Mouse (Mus musculus) retina, postnatal 7 days (tissue): Measurements from ENCODE around the gene Degs1.
"Not testable (repeated sequence)": the region's sequence is repeated elsewhere in the genome, so short reads cannot be mapped to it uniquely, and the experiment has no call there.

Source experiments
- DNase-seq: peaks from one replicate; pipeline ENCODE4 v3.0.0-alpha.2; 2012; ENCODE audit warnings: low read depth, low spot score

Degs1 gene

DNA sequence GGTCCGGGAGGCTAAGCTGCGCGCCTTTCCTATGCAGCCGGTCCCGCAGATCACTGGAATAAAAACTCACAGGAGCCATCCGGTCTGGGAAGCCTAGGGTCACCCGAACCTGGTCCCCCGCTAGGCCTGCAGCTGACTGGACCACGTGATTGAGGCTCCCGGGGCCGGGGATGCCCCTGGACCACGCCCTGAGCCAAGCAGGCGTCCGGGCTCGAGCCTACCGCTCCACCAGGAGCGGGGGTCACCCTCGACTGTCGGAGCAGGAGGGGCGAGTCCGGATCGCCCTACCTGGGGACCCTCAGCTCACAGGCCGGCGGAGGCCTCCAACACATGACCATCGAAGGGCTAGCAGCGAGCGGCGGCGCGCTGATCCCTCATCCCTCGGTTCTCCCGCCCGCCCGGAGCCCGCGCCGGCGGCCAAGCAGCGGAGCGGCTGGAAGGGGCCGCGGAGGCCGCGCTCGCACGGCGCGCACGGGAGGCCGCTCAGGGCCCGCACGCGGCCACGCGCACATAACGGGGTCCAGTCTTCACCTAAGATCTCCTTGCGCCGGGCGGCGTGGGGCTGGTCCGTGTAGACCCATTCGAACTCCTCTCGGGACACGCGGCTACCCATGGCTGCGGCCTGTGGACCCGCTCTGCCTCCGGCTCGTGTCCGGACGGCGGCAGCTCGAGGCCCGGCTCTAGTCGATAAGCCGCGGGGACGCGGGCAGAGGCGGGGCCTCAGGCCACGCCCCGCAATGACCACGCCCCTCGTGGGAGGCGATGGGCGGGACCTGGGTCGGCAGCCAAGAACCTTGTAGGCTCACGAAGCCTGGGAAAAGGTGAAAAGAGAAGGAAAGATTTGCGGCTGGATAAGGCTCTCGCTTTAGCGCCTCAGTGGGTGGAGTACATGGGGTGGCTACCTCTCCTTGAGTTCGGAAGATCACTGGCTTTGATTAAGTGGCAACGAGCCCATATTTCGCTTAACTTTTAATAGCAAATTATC lies at the start of gene Degs1:
Gene Degs1 (minus strand): TSS at position 714 of the 985 bp plus-strand sequence.
- peak; percentile 76 for DNase-seq

DNA sequence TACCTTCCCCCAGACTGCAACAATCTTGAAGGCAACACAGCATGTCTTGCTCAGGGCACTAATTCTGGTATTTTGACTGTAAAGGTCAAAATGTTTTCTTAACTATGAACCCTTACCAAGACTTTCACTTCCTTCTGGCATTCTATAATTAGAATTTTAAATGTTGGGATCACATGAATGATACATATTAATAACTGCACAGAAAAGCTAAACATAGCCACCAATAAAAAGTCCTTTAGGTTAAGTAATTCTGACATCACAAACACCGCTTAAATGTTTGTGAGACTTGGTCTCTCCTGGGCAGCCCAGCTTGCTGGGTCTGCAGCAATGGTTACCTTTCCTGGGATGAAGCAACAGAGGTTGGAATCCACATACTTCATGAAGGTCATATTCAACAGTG lies 43.3 kb upstream of the Degs1 start:
- no peak for DNase-seq

DNA sequence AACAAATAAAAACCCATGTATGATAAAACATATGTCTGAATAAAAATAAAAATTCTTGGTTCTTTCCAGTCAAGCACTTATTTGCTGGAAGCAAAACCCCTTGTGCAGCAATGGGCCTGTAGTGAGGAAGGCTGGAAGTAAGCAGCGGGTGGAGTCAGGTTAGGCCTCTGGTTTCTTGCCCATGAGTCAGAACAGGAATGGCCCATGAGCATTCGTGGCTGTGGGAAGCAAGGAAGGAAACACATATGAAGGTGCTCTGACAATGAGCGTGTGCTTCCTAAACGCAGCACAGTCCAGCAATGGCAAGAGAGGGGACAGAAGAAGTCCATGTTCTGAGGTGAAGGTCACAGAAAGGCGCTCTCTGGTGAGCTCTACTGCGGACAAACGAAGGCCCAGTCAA lies 41.9 kb upstream of the Degs1 start:
- DNase-seq = no peak

DNA sequence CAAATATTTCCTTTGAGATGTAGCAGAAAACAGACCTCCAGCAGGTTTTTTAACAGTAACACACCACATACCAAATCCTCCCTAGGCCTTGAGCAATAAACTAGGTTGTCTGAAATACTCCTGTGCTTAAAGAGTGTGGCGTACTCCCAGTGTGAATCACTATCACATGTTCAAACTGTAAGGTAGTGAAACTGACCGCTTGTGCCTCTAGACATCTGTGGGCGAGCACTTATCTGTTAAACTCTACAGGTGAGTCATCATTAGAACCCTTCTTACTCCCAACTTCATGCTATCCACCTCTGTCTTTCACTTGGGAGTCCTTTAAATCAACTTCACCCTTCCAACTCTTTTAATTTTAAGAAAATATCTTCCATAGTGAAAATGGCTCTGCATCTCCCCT lies 40.5 kb upstream of the Degs1 start:
- DNase-seq = no peak

DNA sequence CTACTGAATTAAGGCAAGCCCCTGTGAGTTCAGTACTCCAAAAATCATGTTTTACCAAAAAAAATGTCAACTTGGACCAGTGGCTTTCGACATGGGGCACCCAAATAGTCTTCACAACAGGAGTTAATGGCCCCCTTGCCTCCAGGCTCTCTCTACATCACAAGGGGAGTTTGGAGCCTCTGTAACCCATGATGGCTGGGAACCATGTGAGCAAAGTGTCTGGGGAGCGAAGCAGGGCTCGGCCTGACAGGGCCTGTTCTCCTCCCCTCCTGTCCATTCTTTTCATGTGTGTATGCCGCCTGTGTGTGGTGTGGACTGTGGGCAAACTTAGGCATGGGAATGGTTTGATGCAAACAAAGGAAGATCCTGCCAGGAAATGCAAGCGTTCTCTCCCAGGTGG lies 31.6 kb upstream of the Degs1 start:
- DNase-seq = no peak

DNA sequence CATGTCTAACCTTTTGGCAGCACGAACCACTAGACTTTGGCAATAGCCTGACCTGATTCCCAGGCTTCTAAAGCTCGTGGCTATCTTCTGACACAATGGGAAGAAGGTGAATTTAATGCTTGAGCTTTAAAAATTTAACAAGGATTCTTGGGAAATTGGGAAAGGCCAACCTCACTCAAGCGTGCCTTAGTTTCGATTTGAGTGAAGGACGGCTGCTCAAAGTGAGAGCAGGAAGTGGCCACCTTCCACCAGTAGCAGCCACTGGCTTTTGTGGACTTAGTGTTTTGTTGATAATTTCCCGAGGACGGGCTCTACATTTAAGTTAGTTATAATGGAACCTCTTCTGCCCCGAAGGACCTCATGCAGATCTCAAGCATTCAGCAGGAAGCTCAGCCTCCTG lies 30.6 kb upstream of the Degs1 start:
- no peak for DNase-seq

DNA sequence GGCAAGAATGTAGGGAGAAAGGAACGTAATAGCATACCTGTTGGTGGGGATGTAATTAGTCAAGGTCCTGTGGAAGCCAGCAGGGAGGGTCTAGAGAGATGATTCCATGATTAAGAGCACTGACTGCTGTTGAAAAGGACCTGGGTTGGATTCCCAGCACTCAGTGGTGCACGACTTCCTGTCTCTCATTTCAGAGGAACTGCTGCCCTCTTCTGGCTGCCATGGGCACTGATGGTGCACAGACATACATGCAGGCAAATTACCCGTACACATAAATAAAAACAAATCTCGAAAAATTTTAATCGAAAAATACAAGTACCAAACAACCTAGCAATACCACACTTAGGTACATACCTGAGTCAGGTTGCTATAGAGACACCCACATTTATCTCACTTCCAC lies 28.8 kb upstream of the Degs1 start:
- DNase-seq = no peak

DNA sequence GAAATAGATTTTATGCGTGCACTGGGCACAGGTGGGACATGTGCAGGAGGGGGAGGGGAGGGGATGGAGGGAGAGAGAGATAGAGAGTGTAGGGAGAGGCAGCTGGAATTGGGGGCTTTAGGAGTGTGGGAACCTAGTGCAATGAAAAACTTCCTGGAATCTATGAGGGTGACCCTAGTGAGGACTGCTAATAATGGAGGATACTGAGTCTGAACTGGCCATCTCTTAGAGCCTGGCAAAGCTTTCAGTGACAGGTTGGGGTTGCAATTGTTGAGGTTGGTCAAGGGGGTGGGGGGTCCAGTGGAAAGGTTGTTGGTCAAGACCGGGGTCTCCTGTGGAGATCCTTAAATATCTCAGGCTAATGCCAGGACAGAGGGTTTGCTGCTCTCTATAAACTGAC lies 27.7 kb upstream of the Degs1 start:
- DNase-seq = no peak

DNA sequence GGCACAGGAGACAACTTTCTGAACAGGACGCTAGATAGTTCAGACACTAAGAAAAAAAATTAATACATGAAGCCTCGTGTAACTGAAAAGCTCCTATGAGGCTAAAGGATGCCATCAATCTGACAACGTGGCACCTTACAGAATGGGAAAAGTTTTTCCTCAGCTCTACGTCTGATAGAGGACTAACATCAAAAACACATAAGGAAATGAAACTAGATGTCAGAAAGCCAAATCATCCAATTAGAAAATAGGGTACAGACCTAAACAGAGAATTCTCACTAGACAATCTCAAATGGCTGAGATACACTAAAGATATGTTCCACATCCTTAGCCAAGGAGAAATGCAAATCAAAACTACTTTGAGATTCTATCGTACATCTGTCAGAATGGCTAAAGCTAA lies 26.8 kb upstream of the Degs1 start:
- DNase-seq = no peak

DNA sequence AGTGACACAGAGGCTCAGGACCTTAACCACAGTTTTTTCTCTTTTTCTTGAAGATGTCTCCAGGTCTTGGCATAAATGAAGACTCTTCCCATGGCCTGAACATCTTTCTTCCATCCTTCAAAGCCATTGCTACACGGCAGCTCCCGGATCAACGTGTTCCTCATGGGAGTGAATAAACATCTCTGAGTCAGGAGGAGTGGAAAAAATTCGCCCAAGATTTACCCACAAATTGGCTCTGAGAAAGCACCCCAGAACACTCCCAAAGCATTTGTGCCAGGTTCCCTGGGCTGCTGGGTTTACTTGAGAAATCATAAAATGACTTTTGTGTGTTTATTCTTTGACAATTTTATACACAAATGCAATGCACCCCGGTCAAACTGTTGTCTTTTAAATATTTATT lies 20.3 kb upstream of the Degs1 start:
- DNase-seq = no peak

DNA sequence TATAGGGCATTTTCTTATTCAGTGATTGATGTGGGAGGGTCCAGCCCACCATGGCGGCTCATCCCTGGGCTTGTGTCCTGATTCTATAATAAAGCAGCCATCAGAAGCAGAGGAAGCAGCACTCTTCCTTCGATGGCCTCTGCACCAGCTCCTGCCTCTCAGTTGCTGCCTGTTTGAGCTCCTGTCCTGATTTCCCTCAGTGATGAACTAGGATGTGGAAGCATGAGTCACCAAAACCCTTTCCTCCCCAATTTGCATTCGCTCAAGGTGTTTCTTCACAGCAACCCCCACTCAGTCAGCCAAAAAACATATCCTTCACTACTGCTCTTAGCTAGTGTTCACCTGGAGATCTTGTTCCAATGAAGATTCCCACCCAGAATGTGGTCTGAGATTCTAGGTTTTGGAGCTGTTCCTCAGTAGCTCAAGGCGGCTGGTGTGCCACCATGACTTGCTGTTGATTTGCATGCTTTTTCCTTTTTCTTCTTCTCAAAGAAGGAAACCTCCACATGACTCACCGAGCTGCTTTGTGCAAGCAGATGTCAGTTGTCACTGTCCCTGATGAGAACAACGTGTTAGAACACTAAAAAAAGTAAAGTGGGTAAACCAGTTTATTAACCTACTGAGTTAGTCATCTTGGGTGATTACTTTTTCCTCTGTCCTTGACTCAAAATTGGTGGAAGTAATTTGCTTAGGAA lies 19.7 kb upstream of the Degs1 start:
- no peak for DNase-seq

DNA sequence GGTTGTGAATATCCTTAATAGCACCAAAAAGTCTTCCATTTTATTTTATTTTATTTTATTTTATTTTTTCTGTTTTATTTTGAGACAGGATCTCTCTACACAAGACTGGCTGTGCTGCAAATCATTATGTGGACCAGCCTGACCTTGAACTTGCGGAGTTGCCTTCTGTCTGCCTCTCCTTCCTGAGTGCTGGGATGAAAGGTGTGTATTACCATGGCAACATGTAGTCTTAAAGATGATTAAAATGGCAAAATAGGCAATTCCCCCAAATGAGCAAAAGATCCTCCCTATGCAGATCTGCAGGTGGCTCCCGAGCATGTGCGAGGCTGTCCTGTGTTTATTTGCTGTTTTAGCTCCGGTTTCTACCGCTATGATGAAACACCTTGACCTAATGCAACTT lies 15.2 kb upstream of the Degs1 start:
- DNase-seq = no peak

DNA sequence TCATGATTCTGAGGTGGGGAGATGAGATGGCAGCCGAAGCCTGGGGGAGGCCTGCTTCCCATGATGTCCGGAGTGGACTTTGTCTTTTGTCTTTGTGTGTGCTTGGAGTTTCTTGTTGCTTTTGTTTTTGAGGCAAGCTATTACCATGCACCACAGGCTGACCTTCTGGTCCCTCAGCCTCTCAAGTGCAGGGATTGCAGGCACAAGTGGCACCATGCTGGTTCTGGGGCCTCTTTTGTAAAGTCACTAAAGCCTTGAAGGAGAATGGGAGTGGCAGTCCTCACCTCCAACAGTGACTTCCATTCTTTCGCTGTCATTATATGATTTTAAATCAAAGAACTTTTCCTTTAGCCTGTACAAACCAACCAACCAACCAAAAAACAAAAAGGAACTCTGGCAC lies 14.6 kb upstream of the Degs1 start:
- DNase-seq = no peak

DNA sequence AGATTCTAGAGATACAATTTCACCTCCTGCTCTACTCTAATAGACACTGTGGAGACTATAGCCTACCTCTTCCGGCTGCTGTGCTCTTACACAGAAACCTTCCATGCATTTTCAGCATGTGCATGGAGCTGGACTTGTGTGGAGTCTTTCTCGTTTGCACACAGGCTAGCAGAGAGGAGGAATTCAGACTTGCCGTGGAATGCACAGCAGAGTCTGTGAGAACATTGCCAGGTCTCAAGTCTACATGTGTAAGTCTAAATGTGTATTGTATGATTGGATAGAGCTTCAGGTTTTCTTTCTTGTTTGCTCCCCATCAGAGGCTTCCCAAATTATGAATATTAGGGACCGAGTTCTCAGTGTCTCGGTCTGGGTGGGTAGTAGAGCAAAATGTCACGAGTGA lies 14.2 kb upstream of the Degs1 start:
- DNase-seq = no peak

DNA sequence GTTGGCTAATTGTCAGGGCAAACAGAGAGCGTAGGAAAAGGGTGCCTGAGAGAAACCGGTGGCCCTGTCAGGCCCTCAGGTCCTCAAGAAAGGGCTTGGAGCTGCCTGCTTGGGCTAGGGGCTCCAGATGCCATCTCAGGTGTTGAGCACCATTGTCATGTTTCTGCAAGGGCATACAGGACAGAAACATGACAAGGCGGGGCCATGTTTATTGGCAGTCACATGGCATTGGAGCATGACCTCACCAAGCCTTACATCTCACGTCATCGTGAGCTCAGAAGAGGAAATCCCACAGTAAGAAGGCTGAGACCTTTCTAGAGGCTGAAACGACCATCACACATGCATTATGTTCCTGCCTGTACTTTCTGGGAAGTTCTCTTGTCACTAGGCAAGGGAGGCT lies 13.5 kb upstream of the Degs1 start:
- no peak for DNase-seq

DNA sequence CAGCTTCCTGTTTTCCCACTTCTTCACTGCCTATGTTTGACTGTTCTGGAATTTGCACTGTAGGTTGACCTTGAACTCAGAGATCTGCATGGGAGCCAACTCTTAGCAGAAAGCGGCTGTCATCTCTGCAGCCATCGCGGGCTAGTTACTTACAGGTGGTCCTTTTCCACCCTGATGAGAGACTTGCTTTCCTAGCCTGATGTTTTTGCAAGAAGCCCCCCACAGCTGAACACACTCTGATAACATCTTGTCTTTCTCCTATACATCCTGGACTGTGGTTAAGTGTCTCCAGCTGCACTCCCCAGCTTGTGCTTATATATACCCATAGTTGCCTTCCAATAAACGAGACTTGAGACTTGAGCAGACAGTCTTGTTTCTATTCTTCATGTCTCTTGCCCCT lies 9.7 kb upstream of the Degs1 start:
- DNase-seq = no peak

DNA sequence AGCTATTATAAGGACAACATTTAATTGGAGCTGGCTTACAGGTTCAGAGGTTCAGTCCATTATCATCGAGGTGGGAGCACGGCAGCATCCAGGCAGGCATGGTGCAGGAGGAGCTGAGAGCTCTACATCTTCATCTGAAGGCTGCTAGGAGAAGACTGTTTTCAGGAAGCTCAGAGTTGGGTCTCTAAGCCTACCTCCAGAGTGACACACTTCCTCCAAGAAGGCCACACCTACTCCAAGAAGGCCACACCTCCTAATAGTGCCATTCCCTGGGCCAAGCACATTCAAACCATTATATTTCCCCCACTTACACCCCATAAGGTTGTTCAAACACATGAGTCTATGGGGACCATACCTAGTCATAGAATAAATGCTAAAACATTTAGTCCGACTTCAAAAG lies 8.1 kb upstream of the Degs1 start:
- not testable (repeated sequence) for DNase-seq

DNA sequence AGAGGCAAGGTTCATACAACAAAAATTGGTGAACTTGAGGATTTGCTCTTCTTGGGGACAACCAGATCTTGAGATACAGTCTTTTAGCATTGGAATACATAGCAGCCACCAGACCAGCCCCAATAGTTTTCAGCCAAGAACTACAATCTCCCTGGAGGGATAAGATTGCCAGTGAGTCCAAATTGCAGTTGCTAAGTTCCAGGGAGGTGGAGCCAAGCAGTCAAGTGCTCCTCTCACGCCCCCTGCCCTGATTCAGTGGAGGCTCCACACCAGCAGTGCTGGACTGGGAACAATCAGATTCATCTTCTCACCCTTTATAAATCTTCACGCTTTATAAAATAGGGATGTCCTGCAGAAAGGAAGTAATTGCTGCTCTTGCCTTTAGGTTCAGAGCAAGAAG lies 7.2 kb upstream of the Degs1 start:
- no peak for DNase-seq

DNA sequence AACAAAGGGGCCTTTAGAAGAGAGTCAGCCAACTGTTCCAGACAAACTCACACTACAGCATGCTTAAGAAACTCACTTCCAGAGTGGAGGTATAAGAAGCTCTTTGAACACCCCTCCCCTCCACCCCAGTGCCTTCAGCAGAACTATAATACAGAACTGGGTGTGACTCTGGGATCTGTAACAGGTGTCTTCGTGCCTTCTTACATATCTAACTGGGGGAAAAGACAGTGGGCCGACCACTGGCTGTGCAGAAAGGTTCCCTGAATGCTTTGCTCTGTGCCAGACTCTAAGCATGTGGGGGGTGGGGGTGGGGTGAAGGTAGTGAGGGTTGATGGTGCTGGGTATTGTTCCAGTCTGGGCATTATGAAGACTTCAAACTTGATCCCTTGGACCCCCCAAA lies 6.0 kb upstream of the Degs1 start:
- DNase-seq = no peak

DNA sequence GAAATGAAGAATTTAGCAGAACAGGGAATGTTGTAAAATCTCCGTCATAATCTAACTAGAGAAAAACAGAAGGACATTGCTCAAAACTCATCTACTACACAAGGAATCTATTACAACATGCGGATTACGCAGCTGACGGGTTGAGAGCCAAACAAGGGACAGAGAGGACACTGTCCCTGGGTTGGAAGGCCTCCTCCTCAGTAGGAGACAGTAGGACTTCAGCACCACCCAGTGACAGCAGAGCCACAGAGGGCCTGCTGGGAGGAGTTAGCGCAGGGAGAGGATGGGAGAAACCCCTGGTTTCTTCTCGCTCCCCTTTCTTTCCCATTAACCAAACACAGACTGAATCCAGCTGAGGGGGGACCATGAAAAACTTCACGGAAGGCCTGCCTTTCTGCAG lies 5.2 kb upstream of the Degs1 start:
- DNase-seq = no peak

DNA sequence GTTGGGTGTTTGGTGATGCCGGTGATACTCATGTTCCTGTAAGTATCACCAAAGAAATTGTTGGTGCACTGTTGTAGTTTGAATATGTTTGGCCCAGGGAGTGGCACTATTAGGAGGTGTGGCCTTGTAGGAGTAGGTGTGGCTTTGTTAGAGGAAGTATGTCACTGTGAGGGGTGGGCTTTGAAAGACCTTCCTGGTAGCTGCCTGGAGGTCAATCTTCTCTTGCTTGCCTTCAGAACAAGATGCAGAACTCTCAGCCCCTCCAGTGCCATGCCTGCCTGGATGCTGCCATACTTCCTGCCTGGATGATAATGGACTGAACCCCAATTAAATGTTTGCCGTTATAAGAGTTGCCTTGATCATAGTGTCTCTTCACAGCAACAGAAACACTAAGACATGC lies 2.2 kb upstream of the Degs1 start:
- DNase-seq = no peak

DNA sequence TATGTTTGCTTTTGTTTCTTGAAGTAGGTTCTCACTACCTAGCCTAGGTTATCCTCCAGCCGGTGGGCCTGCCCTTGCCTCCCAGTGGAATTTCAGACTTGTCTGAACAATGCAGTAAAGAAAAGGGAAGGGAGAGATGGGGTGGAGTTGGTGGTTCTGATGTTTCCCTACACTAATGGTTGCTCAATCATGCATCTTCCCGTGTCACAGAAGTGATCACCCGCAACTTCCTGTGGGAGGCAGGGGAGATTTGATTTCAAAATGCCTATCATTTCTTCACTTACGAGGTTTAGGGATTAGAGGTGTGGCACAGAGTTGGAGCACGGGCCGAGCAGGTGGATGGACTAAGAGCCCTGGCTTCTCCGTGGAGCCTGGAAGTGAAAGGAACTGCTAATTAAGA lies 627 bp upstream of the Degs1 start:
- DNase-seq = peak; percentile 32

DNA sequence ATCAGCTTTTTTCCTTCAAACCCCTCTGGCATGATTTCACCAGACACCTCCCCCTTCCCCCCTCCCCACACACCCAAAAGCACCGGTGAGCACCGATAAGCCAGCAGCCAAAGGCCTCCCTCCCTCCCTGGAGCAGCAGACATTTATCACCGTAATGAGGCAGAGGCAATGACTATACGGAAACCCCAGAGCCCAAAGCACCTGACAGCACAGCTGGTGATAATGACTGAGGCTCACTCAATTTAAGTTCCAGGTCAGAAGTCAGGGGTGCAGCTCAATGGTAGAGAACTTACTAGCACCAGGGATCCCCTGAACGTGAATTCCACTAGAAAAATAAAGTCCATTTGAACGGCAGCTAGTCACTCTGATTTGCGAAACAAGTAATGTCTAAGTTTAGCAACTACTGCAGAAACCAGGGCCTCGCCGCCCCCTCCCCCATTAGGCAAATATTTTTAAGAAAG lies 1.3 kb downstream of the Degs1 start:
- DNase-seq = no peak
